Mouse (Mus musculus): ENCODE measurements around the gene Ppp5c. TPM values are rescaled to one million over a fixed set of nuclear protein-coding genes. Genes with fewer than 3 reads are reported as not detected.

Ppp5c gene
- total and polyA plus RNA-seq, 3 experiments = 94.2 to 249 (median 178) TPM

Other genes with a start within 250 kb of the Ppp5c start
- gene Slc1a5, start 246.6 kb downstream of the Ppp5c start, total RNA-seq (2012; rRNA removed) = 72.0 and 88.6 TPM in 2 replicates
- gene Slc1a5, start 246.6 kb downstream of the Ppp5c start, polyA plus RNA-seq (2012; ENCODE audit: insufficient read depth in 1 of 2, insufficient read length in 2 of 2, low read depth in 1 of 2, low replicate concordance in 2 of 2, missing spikeins in 1 of 2) = 100 to 1,000 TPM in 1 of 2 experiments, not detected in 1; 180 TPM
- 54.7 and 55.8 TPM in 2 replicates for gene Strn4, start 212.0 kb downstream of the Ppp5c start, total RNA-seq (2012; rRNA removed)
- gene Strn4, start 212.0 kb downstream of the Ppp5c start, polyA plus RNA-seq (2012; ENCODE audit: insufficient read depth in 1 of 2, insufficient read length in 2 of 2, low read depth in 1 of 2, low replicate concordance in 2 of 2, missing spikeins in 1 of 2) = 10 to 100 TPM in 1 of 2 experiments, not detected in 1; 93.5 TPM
- 12.6 and 15.9 TPM in 2 replicates for gene Fkrp, start 211.2 kb downstream of the Ppp5c start, total RNA-seq (2012; rRNA removed)
- gene Fkrp, start 211.2 kb downstream of the Ppp5c start, polyA plus RNA-seq (2012; ENCODE audit: insufficient read depth in 1 of 2, insufficient read length in 2 of 2, low read depth in 1 of 2, low replicate concordance in 2 of 2, missing spikeins in 1 of 2) = 10 to 100 TPM in 1 of 2 experiments, not detected in 1; 19.2 TPM
- gene Prkd2, start 185.0 kb downstream of the Ppp5c start, total RNA-seq (2012; rRNA removed) = 2.1 and 2.9 TPM in 2 replicates
- gene Prkd2, start 185.0 kb downstream of the Ppp5c start, polyA plus RNA-seq (2012; ENCODE audit: insufficient read depth in 1 of 2, insufficient read length in 2 of 2, low read depth in 1 of 2, low replicate concordance in 2 of 2, missing spikeins in 1 of 2) = 1 to 10 TPM in 1 of 2 experiments, not detected in 1; 8.7 TPM
- 0.31 and 0.49 TPM in 2 replicates for gene Dact3, start 152.6 kb downstream of the Ppp5c start, total RNA-seq (2012; rRNA removed)
- gene Dact3, start 152.6 kb downstream of the Ppp5c start, polyA plus RNA-seq (2012; ENCODE audit: insufficient read depth in 1 of 2, insufficient read length in 2 of 2, low read depth in 1 of 2, low replicate concordance in 2 of 2, missing spikeins in 1 of 2) = 1 to 10 TPM in 1 of 2 experiments, not detected in 1; 2.1 TPM
- gene Gng8, start 136.1 kb downstream of the Ppp5c start, total RNA-seq (2012; rRNA removed) = 0.39 TPM in 1 of 2 replicates, not detected in the other
- gene Gng8, start 136.1 kb downstream of the Ppp5c start, polyA plus RNA-seq (2012; ENCODE audit: insufficient read depth in 1 of 2, insufficient read length in 2 of 2, low read depth in 1 of 2, low replicate concordance in 2 of 2, missing spikeins in 1 of 2) = 1 to 10 TPM in 1 of 2 experiments, not detected in 1; 2.2 TPM
- 19.6 and 22.8 TPM in 2 replicates for gene Ptgir, start 121.4 kb downstream of the Ppp5c start, total RNA-seq (2012; rRNA removed)
- 10 to 100 TPM in 1 of 2 experiments, not detected in 1; 23.7 TPM for gene Ptgir, start 121.4 kb downstream of the Ppp5c start, polyA plus RNA-seq (2012; ENCODE audit: insufficient read depth in 1 of 2, insufficient read length in 2 of 2, low read depth in 1 of 2, low replicate concordance in 2 of 2, missing spikeins in 1 of 2)
- gene Calm3, start 103.8 kb downstream of the Ppp5c start, total RNA-seq (2012; rRNA removed) = 450 and 482 TPM in 2 replicates
- gene Calm3, start 103.8 kb downstream of the Ppp5c start, polyA plus RNA-seq (2012; ENCODE audit: insufficient read depth in 1 of 2, insufficient read length in 2 of 2, low read depth in 1 of 2, low replicate concordance in 2 of 2, missing spikeins in 1 of 2) = 1,000 to 10,000 TPM in 1 of 2 experiments, 100 to 1,000 TPM in 1; 515 to 1,030 TPM
- not detected in 2 replicates for gene Pnmal2, start 83.2 kb downstream of the Ppp5c start, total RNA-seq (2012; rRNA removed)
- gene Pnmal2, start 83.2 kb downstream of the Ppp5c start, polyA plus RNA-seq (2012; ENCODE audit: insufficient read depth in 1 of 2, insufficient read length in 2 of 2, low read depth in 1 of 2, low replicate concordance in 2 of 2, missing spikeins in 1 of 2) = under 1 TPM in 1 of 2 experiments, not detected in 1; 0.07 TPM
- 0.19 and 0.23 TPM in 2 replicates for gene Pnmal1, start 68.2 kb downstream of the Ppp5c start, total RNA-seq (2012; rRNA removed)
- gene Pnmal1, start 68.2 kb downstream of the Ppp5c start, polyA plus RNA-seq (2012; ENCODE audit: insufficient read depth in 1 of 2, insufficient read length in 2 of 2, low read depth in 1 of 2, low replicate concordance in 2 of 2, missing spikeins in 1 of 2) = under 1 TPM in 1 of 2 experiments, not detected in 1; 0.53 TPM
- not detected in 2 replicates for gene Gm42372, start 44.8 kb downstream of the Ppp5c start, total RNA-seq (2012; rRNA removed)
- gene Gm42372, start 44.8 kb downstream of the Ppp5c start, polyA plus RNA-seq (2012; ENCODE audit: insufficient read depth in 1 of 2, insufficient read length in 2 of 2, low read depth in 1 of 2, low replicate concordance in 2 of 2, missing spikeins in 1 of 2) = under 1 TPM in 1 of 2 experiments, not detected in 1; 0.42 TPM
- gene Ccdc8, start 35.2 kb downstream of the Ppp5c start, total RNA-seq (2012; rRNA removed) = not detected in 2 replicates
- under 1 TPM in 1 of 2 experiments, not detected in 1; 0.11 TPM for gene Ccdc8, start 35.2 kb downstream of the Ppp5c start, polyA plus RNA-seq (2012; ENCODE audit: insufficient read depth in 1 of 2, insufficient read length in 2 of 2, low read depth in 1 of 2, low replicate concordance in 2 of 2, missing spikeins in 1 of 2)
- 8.0 and 9.6 TPM in 2 replicates for gene Hif3a, start 34.5 kb upstream of the Ppp5c start, total RNA-seq (2012; rRNA removed)
- 10 to 100 TPM in 1 of 2 experiments, not detected in 1; 37.9 TPM for gene Hif3a, start 34.5 kb upstream of the Ppp5c start, polyA plus RNA-seq (2012; ENCODE audit: insufficient read depth in 1 of 2, insufficient read length in 2 of 2, low read depth in 1 of 2, low replicate concordance in 2 of 2, missing spikeins in 1 of 2)
- gene Psg16, start 46.1 kb upstream of the Ppp5c start, total RNA-seq (2012; rRNA removed) = 0.23 and 0.36 TPM in 2 replicates
- gene Psg16, start 46.1 kb upstream of the Ppp5c start, polyA plus RNA-seq (2012; ENCODE audit: insufficient read depth in 1 of 2, insufficient read length in 2 of 2, low read depth in 1 of 2, low replicate concordance in 2 of 2, missing spikeins in 1 of 2) = under 1 TPM in 1 of 2 experiments, not detected in 1; 0.67 TPM
- not detected in 2 replicates for gene Ceacam3, start 122.4 kb upstream of the Ppp5c start, total RNA-seq (2012; rRNA removed)
- gene Ceacam3, start 122.4 kb upstream of the Ppp5c start, polyA plus RNA-seq (2012; ENCODE audit: insufficient read depth in 1 of 2, insufficient read length in 2 of 2, low read depth in 1 of 2, low replicate concordance in 2 of 2, missing spikeins in 1 of 2) = not detected
- not detected in 2 replicates for gene Psg29, start 175.6 kb upstream of the Ppp5c start, total RNA-seq (2012; rRNA removed)
- not detected for gene Psg29, start 175.6 kb upstream of the Ppp5c start, polyA plus RNA-seq (2012; ENCODE audit: insufficient read depth in 1 of 2, insufficient read length in 2 of 2, low read depth in 1 of 2, low replicate concordance in 2 of 2, missing spikeins in 1 of 2)